Mouse (Mus musculus) hindbrain, embryonic 14.5 days (tissue): ENCODE measurements around the gene Clec11a. TPM values are rescaled to one million over a fixed set of nuclear protein-coding genes. Genes with fewer than 3 reads are reported as not detected.

Experiments
- ATAC-seq: fragments of 200-750 bp; cut with Nextera tagmentation; 2 replicates; pipeline ENCODE4 v1.8.0; 2017; ENCODE audit warnings: moderate number of reproducible peaks, mild to moderate bottlenecking, moderate TSS enrichment, moderate library complexity; ENCODE audit not compliant: low FRiP score
- DNase-seq: peaks from one replicate; pipeline ENCODE4 v3.0.0-alpha.2; 2015; ENCODE audit warnings: low spot score
- H3K27ac ChIP-seq: fragments of 300-500 bp; sonication (generic); 2 replicates; pipeline ENCODE4 v1.5.1; 2014; ENCODE audit warnings: mild to moderate bottlenecking, moderate library complexity
- H3K27me3 ChIP-seq: fragments of 300-500 bp; sonication (generic); 2 replicates; pipeline ENCODE4 v1.6.1; 2014; ENCODE audit warnings: mild to moderate bottlenecking, low read length, mixed read lengths; ENCODE audit not compliant: control insufficient read depth, insufficient read depth
- H3K36me3 ChIP-seq: fragments of 300-500 bp; sonication (generic); replicated peaks from 2 replicates; pipeline ENCODE4 v1.6.1; 2014; ENCODE audit not compliant: control insufficient read depth, insufficient read depth
- H3K4me1 ChIP-seq: fragments of 300-500 bp; sonication (generic); replicated peaks from 2 replicates; pipeline ENCODE4 v1.6.1; 2014; ENCODE audit warnings: antibody characterized with exemption, low read length, mixed read lengths; ENCODE audit not compliant: control insufficient read depth, insufficient read depth
- H3K4me2 ChIP-seq: fragments of 300-500 bp; sonication (generic); replicated peaks from 2 replicates; pipeline ENCODE4 v1.6.1; 2014; ENCODE audit warnings: mild to moderate bottlenecking, moderate library complexity
- H3K4me3 ChIP-seq: fragments of 300-500 bp; sonication (generic); replicated peaks from 2 replicates; pipeline ENCODE4 v1.5.1; 2014; ENCODE audit warnings: mild to moderate bottlenecking, low read length
- H3K9ac ChIP-seq: fragments of 300-500 bp; sonication (generic); 2 replicates; pipeline ENCODE4 v1.6.1; 2014
- H3K9me3 ChIP-seq: fragments of 300-500 bp; sonication (generic); 2 replicates; pipeline ENCODE4 v1.6.1; 2016; ENCODE audit warnings: low read length; ENCODE audit not compliant: control insufficient read depth
- WGBS: fragments of 180-500 bp; shearing (Covaris S2); extraction: QIAGEN DNeasy Blood & Tissue Kit; methylation state at CpG from one replicate; pipeline ENCODE4 v1.1.7; 2014; 5-methylcytosine and 5-hydroxymethylcytosine counted together
- polyA plus RNA-seq: library from polyadenylated mRNA; unstranded; fragments of >200 nt; fragmentation: Nextera tagmentation; extraction: Ambion mirVana; gene quantifications from 2 replicates; pipeline ENCODE4 v1.2.1, GENCODE M21; 2014

Gene Clec11a
- polyA plus RNA-seq = 3.6 and 3.7 TPM in 2 replicates

GRCm38 (mm10) chr7:44306516-44307240 is at the start of gene Clec11a:
Gene Clec11a, minus strand, starts transcription at chr7:44306902.
- WGBS = 57% methylated on average over 6 of the region's 6 CpGs

GRCm38 (mm10) chr7:44355411-44355810 is 48.7 kb upstream of the Clec11a start:
- Histone ChIP-seq H3K4me1 (peaks cover 41% of the 10 kb centered on the region), H3K4me2 (no peak overlapping the region), H3K9me3 (no peaks in the 10 kb centered on the region), H3K9ac (no peak overlapping the region), H3K27ac (no peak overlapping the region), H3K36me3 (peaks cover 53% of the 10 kb centered on the region), H3K27me3 (peaks cover 53% of the 10 kb centered on the region), H3K4me3 (no peak overlapping the region)
- 46% methylated on average over 6 of the region's 6 CpGs for WGBS
- ATAC-seq (no peak), DNase-seq (no peak)

More at GRCm38 (mm10) chr7:44306516-44307240, at the start of gene Clec11a:
- ATAC-seq (no peak), DNase-seq (no peak)
- Histone ChIP-seq H3K9ac (no peak within 1 kb of the TSS), H3K4me1 (peaks cover 17% of the 10 kb centered on the region), H3K27ac (peak within 1 kb of the TSS; percentile 95; the same call in 1 of the 2 replicates), H3K4me2 (peak within 1 kb of the TSS; percentile 74), H3K9me3 (no peaks in the 10 kb centered on the region), H3K4me3 (peak within 1 kb of the TSS; percentile 66; the same call in 1 of the 2 replicates), H3K27me3 (no peaks in the 10 kb centered on the region), H3K36me3 (no peaks in the 10 kb centered on the region)

GRCm38 (mm10) chr7:44353601-44354340 is 47.1 kb upstream of the Clec11a start:
- Histone ChIP-seq H3K4me3 (no peak overlapping the region), H3K9me3 (no peaks in the 10 kb centered on the region), H3K4me1 (peaks cover 32% of the 10 kb centered on the region; the same call in 1 of the 2 replicates), H3K27me3 (peaks cover 55% of the 10 kb centered on the region), H3K4me2 (no peak overlapping the region), H3K27ac (no peak overlapping the region), H3K36me3 (peaks cover 69% of the 10 kb centered on the region), H3K9ac (peak overlapping the region; percentile 36)
- ATAC-seq (no peak), DNase-seq (no peak)
- 5% methylated on average over 34 of the region's 35 CpGs for WGBS

- peaks cover 55% of the 10 kb centered on the region for H3K27me3 ChIP-seq
- H3K27ac ChIP-seq = no peak overlapping the region
- peak overlapping the region; percentile 36 for H3K9ac ChIP-seq
- H3K36me3 ChIP-seq = peaks cover 77% of the 10 kb centered on the region
- ATAC-seq (no peak), DNase-seq (no peak)
- peaks cover 27% of the 10 kb centered on the region; the same call in 1 of the 2 replicates for H3K4me1 ChIP-seq
- H3K9me3 ChIP-seq = no peaks in the 10 kb centered on the region
- 4% methylated on average over 71 of the region's 71 CpGs for WGBS
- H3K4me3 ChIP-seq = peak overlapping the region; percentile 0; the same call in 1 of the 2 replicates
- H3K4me2 ChIP-seq = 0 out of 2 replicates have a peak overlapping the region, but pooled peaks have one; percentile 2
These were observed 46.3 kb upstream of the Clec11a start for GRCm38 (mm10) chr7:44352750-44353600.

GRCm38 (mm10) chr7:44351881-44352749 is 45.4 kb upstream of the Clec11a start:
- ATAC-seq (peak; percentile 32), DNase-seq (no peak)
- no peaks in the 10 kb centered on the region for H3K9me3 ChIP-seq
- H3K27ac ChIP-seq = no peak overlapping the region
- peak overlapping the region; percentile 0; the same call in 1 of the 2 replicates for H3K4me3 ChIP-seq
- H3K9ac ChIP-seq = peak overlapping the region; percentile 45
- H3K4me1 ChIP-seq = peaks cover 23% of the 10 kb centered on the region; the same call in 1 of the 2 replicates
- 0 out of 2 replicates have a peak overlapping the region, but pooled peaks have one; percentile 2 for H3K4me2 ChIP-seq
- 7% methylated on average over 70 of the region's 71 CpGs for WGBS
- peaks cover 49% of the 10 kb centered on the region for H3K27me3 ChIP-seq
- peaks cover 80% of the 10 kb centered on the region for H3K36me3 ChIP-seq

GRCm38 (mm10) chr7:44350957-44351711 is 44.4 kb upstream of the Clec11a start:
- Histone ChIP-seq H3K4me1 (peaks cover 23% of the 10 kb centered on the region; the same call in 1 of the 2 replicates), H3K4me3 (peak overlapping the region; percentile 15), H3K9ac (peak overlapping the region; percentile 45), H3K27ac (peak overlapping the region; percentile 41), H3K36me3 (peaks cover 84% of the 10 kb centered on the region), H3K27me3 (peaks cover 44% of the 10 kb centered on the region), H3K4me2 (peak overlapping the region; percentile 44), H3K9me3 (no peaks in the 10 kb centered on the region)
- DNase-seq (peak; percentile 93), ATAC-seq (peak; percentile 41)
- WGBS = 5% methylated on average over 25 of the region's 25 CpGs

- Histone ChIP-seq H3K4me3 (no peak overlapping the region), H3K4me1 (peaks cover 21% of the 10 kb centered on the region; the same call in 1 of the 2 replicates), H3K36me3 (peaks cover 91% of the 10 kb centered on the region), H3K9ac (no peak overlapping the region), H3K4me2 (no peak overlapping the region), H3K27ac (no peak overlapping the region), H3K9me3 (no peaks in the 10 kb centered on the region), H3K27me3 (peaks cover 32% of the 10 kb centered on the region)
- WGBS = 24% methylated on average over 3 of the region's 3 CpGs
- ATAC-seq = no peak
- DNase-seq = no peak
These were observed 42.3 kb upstream of the Clec11a start for GRCm38 (mm10) chr7:44349043-44349442.
